Mouse (Mus musculus) sigmoid colon, adult 10 weeks (tissue): ENCODE measurements around the gene Rhox3f. TPM values are rescaled to one million over a fixed set of nuclear protein-coding genes. Genes with fewer than 3 reads are reported as not detected.

Experiments used
- polyA plus RNA-seq: library from polyadenylated mRNA; stranded (reverse); fragments of 350-450 nt; fragmentation: Illumina TruSeq; extraction: RNeasy Lipid Tissue Mini Kit (QIAGEN cat#74804); gene quantifications from one replicate; pipeline ENCODE4 v1.2.3, GENCODE M21; 2014; ENCODE audit warnings: low read depth, low replicate concordance

Rhox3f gene
- polyA plus RNA-seq = not detected

DNA sequence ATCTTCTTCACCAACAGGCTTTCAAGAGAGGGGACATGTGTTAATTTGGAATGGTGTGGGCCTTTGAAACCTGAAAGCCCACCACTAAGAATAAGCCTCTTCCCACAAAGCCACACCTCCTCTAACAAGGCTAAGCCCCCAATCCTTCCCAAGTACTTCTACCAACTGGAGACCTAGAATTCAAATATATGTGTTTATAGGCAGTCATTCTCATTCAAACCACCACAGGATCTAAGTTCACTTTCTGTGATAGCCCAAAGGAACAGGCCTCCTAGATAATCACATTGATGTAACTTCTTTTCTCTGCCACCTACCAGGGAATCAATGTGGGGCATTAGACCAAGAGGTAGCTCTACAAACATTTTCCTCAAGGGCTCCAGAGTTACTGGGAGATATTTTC is at the start of gene Rhox3f:
Rhox3f (plus strand) TSS at position 301 of the 400 bp plus-strand sequence.

DNA sequence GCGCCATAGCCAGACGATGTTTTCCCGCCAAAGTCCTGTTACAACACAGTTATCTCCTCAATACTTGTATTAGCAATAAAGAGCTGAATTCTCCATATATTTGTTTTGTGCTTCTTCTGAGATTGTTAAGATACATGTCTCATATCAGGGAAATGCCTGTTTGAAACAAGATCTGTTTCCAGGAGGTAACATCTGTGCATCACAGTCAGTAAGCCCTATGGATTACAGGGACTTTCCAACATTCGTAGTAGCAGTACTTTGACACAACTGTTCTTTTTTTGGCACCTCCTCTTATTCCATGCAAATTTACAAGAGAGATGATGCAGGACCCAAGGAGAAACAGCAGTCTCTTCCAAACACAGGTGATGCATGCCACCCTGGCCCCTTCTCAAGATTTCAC is 39.1 kb upstream of the Rhox3f start, which contains the start of gene Rhox3e:
Rhox3e (plus strand) TSS at position 301 of the 400 bp plus-strand sequence.

DNA sequence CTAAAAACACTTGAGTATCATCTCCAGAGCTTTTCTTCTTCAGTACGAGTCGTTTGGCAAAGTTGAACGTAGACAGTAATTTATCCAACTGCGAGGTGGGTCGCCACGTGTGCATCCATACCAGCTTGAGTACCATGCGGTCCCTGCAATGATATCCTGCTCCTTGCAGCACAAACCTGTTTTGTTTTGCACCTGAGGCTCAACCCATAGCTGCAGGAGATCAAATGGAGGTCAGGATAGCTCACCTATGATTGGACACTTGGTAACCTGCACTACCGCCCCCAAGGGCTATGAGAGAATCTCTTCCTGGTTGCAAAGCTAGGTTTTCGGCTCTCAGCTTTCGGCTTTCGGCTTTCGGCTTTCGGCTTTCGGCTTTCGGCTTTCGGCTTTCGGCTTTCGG is 23.7 kb upstream of the Rhox3f start, which contains the start of gene Rhox4e:
Rhox4e (plus strand) TSS at position 301 of the 400 bp plus-strand sequence.

DNA sequence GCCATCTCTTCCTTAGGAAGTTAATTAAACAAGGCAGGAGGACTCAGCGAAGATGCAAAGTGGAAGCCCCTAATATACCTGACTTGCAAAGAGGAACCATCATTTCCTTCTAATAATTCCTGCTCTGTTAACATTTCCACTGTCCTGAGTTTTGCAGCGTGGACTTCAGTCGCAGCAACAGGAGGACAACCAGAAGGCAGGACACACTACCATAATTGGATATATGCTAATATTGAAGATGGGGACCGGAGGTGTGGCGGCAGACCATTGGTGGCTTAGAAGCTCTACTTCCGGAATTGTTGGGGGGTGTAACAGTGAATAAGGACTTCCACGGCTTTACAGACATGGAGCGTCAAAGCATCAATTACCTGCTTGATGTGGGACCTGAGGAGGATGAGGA is 9.7 kb upstream of the Rhox3f start, which contains the start of gene Rhox2f:
Rhox2f (plus strand) TSS at position 301 of the 400 bp plus-strand sequence.

DNA sequence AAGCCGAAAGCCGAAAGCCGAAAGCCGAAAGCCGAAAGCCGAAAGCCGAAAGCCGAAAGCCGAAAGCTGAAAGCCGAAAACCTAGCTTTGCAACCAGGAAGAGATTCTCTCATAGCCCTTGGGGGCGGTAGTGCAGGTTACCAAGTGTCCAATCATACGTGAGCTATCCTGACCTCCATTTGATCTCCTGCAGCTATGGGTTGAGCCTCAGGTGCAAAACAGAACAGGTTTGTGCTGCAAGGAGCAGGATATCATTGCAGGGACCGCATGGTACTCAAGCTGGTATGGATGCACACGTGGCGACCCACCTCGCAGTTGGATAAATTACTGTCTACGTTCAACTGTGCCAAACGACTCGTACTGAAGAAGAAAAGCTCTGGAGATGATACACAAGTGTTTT is 26.8 kb downstream of the Rhox3f start, which contains the start of gene Rhox4f:
Rhox4f (minus strand) TSS at position 101 of the 400 bp plus-strand sequence.

DNA sequence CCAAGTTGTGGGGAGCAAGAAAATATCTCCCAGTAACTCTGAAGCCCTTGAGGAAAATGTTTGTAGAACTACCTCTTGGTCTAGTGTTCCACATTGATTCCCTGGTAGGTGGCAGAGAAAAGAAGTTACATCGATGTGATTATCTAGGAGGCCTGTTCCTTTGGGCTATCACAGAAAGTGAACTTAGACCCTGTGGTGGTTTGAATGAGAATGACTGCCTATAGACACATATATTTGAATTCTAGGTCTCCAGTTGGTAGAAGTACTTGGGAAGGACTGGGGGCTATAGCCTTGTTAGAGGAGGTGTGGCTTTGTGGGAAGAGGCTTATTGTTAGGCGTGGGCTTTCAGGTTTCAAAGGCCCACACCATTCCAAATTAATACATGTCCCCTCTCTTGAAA is 47.7 kb downstream of the Rhox3f start, which contains the start of gene Rhox3g:
Rhox3g (minus strand) TSS at position 101 of the 400 bp plus-strand sequence.

Other genes starting within 250 kb of the Rhox3f start
- not detected for gene Rhox3a2, start 201.0 kb upstream of the Rhox3f start, polyA plus RNA-seq
- gene Rhox4a2, start 190.1 kb upstream of the Rhox3f start, polyA plus RNA-seq = not detected
- gene Rhox2b, start 168.9 kb upstream of the Rhox3f start, polyA plus RNA-seq = not detected
- not detected for gene Rhox4b, start 148.5 kb upstream of the Rhox3f start, polyA plus RNA-seq
- gene Rhox2c, start 127.3 kb upstream of the Rhox3f start, polyA plus RNA-seq = not detected
- not detected for gene Rhox3c, start 122.4 kb upstream of the Rhox3f start, polyA plus RNA-seq
- gene Rhox4c, start 100.7 kb upstream of the Rhox3f start, polyA plus RNA-seq = not detected
- not detected for gene Rhox2d, start 87.6 kb upstream of the Rhox3f start, polyA plus RNA-seq
- gene Rhox4d, start 66.6 kb upstream of the Rhox3f start, polyA plus RNA-seq = not detected
- not detected for gene Rhox2e, start 50.5 kb upstream of the Rhox3f start, polyA plus RNA-seq
- not detected for gene Rhox3e, start 39.0 kb upstream of the Rhox3f start, polyA plus RNA-seq
- not detected for gene Rhox4e, start 23.6 kb upstream of the Rhox3f start, polyA plus RNA-seq
- gene Rhox2f, start 9.6 kb upstream of the Rhox3f start, polyA plus RNA-seq = not detected
- gene Rhox4f, start 26.7 kb downstream of the Rhox3f start, polyA plus RNA-seq = not detected
- not detected for gene Rhox3g, start 47.6 kb downstream of the Rhox3f start, polyA plus RNA-seq
- gene Rhox2g, start 62.5 kb downstream of the Rhox3f start, polyA plus RNA-seq = not detected
- gene Rhox4g, start 70.3 kb downstream of the Rhox3f start, polyA plus RNA-seq = not detected
- not detected for gene Rhox3h, start 87.8 kb downstream of the Rhox3f start, polyA plus RNA-seq
- gene Rhox2h, start 92.3 kb downstream of the Rhox3f start, polyA plus RNA-seq = not detected
- not detected for gene Rhox5, start 223.8 kb downstream of the Rhox3f start, polyA plus RNA-seq
- gene Rhox6, start 245.9 kb downstream of the Rhox3f start, polyA plus RNA-seq = not detected